Mouse (Mus musculus) kidney, postnatal 14 days (tissue): Measurements from ENCODE around the gene Eddm3b.

Experiments used
- DNase-seq: peaks from one replicate; pipeline ENCODE4 v3.0.0; 2022; ENCODE audit warnings: mixed read lengths

The Eddm3b gene

GRCm38 (mm10) chr14:51113916-51114560, at the start of gene Eddm3b:
Gene Eddm3b, plus strand, starts transcription at chr14:51114426.
- peak; percentile 51 for DNase-seq

- no peak for DNase-seq
Measured at GRCm38 (mm10) chr14:51068956-51069355, 45.3 kb upstream of the Eddm3b start.

GRCm38 (mm10) chr14:51069617-51070016, 44.6 kb upstream of the Eddm3b start:
- DNase-seq = peak; percentile 28

- DNase-seq = no peak
Measured at GRCm38 (mm10) chr14:51074335-51074734, 39.9 kb upstream of the Eddm3b start, which contains the start of gene Olfr750. Gene Olfr750, minus strand, starts transcription at chr14:51074435.

GRCm38 (mm10) chr14:51079180-51079579, 35.0 kb upstream of the Eddm3b start:
- no peak for DNase-seq

GRCm38 (mm10) chr14:51081035-51081434, 33.2 kb upstream of the Eddm3b start:
- no peak for DNase-seq

- peak; percentile 56 for DNase-seq
Measured at GRCm38 (mm10) chr14:51082599-51083581, 31.3 kb upstream of the Eddm3b start.

GRCm38 (mm10) chr14:51083805-51084204, 30.4 kb upstream of the Eddm3b start:
- DNase-seq = no peak

GRCm38 (mm10) chr14:51085086-51085485, 29.1 kb upstream of the Eddm3b start:
- DNase-seq = no peak

- DNase-seq = no peak
Measured at GRCm38 (mm10) chr14:51085911-51086310, 28.3 kb upstream of the Eddm3b start.

GRCm38 (mm10) chr14:51087762-51088161, 26.5 kb upstream of the Eddm3b start:
- no peak for DNase-seq

- DNase-seq = peak; percentile 89
Measured at GRCm38 (mm10) chr14:51088166-51088969, 25.9 kb upstream of the Eddm3b start.

GRCm38 (mm10) chr14:51088970-51089673, 25.1 kb upstream of the Eddm3b start:
- peak; percentile 97 for DNase-seq

- DNase-seq = no peak
Measured at GRCm38 (mm10) chr14:51089674-51090076, 24.6 kb upstream of the Eddm3b start.

- peak; percentile 88 for DNase-seq
Measured at GRCm38 (mm10) chr14:51090077-51090781, 24.0 kb upstream of the Eddm3b start.

- DNase-seq = peak; percentile 52
Measured at GRCm38 (mm10) chr14:51090921-51091900, 23.0 kb upstream of the Eddm3b start, which contains the start of the genes Rnase4 and Ang. Gene Rnase4, plus strand, starts transcription at chr14:51091077. Gene Ang, plus strand, starts transcription at chr14:51091150.

GRCm38 (mm10) chr14:51092073-51092620, 22.1 kb upstream of the Eddm3b start:
- DNase-seq = no peak

- DNase-seq = no peak
Measured at GRCm38 (mm10) chr14:51093496-51093895, 20.7 kb upstream of the Eddm3b start.

GRCm38 (mm10) chr14:51094096-51094875, 19.9 kb upstream of the Eddm3b start:
- DNase-seq = no peak
